ENCODE assay signal across 19 mouse cellular contexts in genomic region chr5:65575896-65576295, GRCm38 (mm10).
"Had no signal": no experiment of that assay in that cellular context is flagged by ENCODE, and none has a peak within 500 bp of the region (broad histone marks: within the 10 kb centered on the region; RNA-seq: fewer than 3 reads in every experiment).

No protein-coding gene starts in this region.

- H3K4me3 ChIP-seq: limb, embryonic 12.5 days; limb, embryonic 15.5 days; liver, embryonic 13.5 days; midbrain, embryonic 10.5 days; neural tube, embryonic 12.5 days; neural tube, embryonic 15.5 days had no signal

- DNase-seq: kidney, adult 18-20 months; kidney, adult 9 months; kidney, postnatal 14 days; kidney, postnatal 4 days; left cerebral cortex, postnatal 4 days; liver, embryonic 13.5 days; lung, embryonic 14.5 days; midbrain, embryonic 14.5 days; right cerebral cortex, adult 18-20 months; right cerebral cortex, postnatal 14 days; right cerebral cortex, postnatal 4 days; thymus, adult 18-20 months; thymus, postnatal 36 days had no signal

- H3K27ac ChIP-seq: limb, embryonic 12.5 days; limb, embryonic 15.5 days; liver, embryonic 13.5 days; macrophage; midbrain, embryonic 10.5 days; neural tube, embryonic 12.5 days; neural tube, embryonic 15.5 days had no signal
